Mouse (Mus musculus) CD4-positive naive resting alpha-beta T cell, adult 76 days (primary cell): ENCODE results near the gene Slc29a2. TPM values are rescaled to one million over a fixed set of nuclear protein-coding genes. Genes with fewer than 3 reads are reported as not detected.

Experiments
- total RNA-seq: library from RNA; stranded (reverse); gene quantifications from one replicate; pipeline ENCODE4 v1.2.4, GENCODE M21; 2023

The Slc29a2 gene
- 2.2 TPM for total RNA-seq

DNA sequence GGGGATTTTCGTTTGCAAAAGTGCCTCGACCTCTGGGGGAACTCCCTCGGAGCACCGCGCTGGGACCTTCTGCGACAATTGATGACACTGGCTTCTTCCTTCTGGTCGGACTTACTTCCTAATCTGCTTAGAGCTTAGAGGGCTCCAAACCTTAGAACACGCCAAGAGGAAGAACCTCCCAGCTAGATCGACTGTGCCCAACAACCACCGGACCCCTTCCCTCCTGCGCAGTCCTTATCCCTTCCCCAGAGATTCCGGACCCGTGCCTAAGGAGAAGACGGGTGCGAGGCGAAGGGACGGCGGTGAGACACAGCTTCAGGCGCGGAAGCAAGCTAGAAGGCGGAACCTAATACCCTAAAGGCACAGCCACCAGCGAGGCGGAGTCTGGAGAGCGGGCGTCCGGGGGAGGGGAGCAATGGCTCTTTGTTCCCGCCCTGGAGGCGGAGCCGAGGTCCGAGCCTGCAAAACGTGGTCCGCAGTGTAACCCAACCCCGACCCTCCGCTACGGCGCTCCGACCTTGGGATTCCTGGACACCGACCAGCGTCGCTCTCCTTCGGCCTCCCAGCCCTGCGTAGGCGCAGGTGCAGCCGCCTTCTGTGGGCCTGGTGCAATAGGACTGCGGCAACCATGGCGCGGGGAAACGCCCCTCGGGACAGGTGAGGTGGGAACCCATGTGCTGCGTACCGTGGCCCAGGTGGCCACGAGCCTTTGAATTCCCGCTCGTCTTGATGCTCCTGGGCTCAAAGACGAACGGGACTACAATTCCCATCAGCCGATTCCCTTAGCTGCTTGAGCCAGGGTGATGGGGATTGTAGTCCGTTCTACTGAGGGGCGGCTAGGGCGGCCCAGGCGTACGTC, at the start of gene Slc29a2:
Slc29a2 (plus strand) TSS at position 240 of the 859 bp plus-strand sequence.

DNA sequence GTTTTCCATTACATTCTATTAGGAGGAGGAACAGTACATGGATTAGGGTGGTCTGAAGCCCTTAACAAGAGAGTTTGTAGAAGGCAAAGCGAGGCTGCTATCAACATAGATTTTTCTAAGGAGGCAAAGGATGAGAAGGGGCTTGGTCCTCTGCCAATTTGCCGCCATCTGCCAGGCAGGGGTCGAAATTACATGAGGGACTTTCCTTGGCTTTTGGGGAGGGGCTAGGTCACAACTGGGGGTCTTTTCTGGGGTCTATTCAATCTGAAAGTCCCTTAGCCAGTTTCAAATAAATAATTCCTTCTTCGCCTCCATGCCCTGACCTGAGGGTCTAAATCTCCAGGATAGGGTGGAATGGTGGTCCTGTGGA, 33.4 kb upstream of the Slc29a2 start, which contains the start of gene Npas4:
Npas4 (minus strand) TSS at position 61 of the 370 bp plus-strand sequence.

DNA sequence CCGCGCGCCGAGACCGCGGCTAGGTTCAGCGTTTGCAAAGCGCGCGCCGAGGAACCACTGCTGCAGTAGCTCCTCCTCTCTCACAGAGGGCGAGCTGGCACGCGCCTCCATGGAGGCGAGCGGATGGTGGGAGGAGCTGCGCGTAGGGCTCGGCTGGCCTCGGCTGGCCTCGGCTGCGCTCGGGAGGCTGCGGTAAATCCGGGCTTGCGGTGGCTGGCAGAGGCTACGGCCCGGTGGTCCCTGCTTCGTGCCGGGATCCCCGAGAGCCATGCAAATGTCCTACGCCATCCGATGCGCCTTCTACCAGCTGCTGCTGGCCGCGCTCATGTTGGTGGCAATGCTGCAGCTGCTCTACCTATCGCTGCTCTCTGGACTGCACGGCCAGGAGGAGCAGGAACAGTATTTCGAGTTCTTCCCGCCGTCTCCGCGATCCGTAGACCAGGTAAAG, 15.1 kb downstream of the Slc29a2 start, which contains the start of the genes B4gat1 and AC124502.3:
B4gat1 (plus strand) TSS at position 118 of the 448 bp plus-strand sequence.
AC124502.3 (plus strand) TSS at position 183 of the 448 bp plus-strand sequence.

DNA sequence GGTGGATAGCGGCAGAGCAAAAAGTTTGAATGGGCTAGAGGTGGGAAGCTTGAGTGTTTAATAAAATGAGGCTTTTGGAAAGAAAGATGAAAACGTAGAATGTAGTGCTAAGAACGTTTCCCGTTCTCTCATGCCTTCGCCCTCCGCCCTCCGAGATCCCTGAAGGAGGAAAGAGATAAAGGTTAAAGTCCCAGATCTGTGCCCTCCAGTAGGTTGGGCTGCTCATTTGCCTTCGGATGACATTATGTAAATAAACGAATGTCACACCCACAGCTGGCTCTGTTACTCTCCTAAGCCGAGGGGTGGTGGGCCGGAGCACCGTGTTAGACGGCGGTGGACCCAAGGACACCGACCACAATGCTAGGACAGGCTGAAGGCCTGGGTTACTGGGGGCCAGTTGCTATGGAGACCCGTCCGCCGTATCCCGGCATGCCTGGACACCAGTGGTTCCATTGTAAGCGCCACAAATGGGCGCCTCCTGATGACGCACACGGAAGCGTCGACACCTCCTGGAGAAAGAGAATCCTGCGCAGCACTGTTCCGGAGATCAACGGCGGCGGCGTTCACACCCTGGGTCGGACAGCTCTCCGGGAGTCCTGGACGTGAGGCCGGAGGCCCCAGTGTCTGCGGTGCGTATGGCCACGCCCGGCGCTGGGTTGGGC, 17.3 kb downstream of the Slc29a2 start, which contains the start of gene Brms1:
Brms1 (plus strand) TSS at position 493 of the 662 bp plus-strand sequence.

DNA sequence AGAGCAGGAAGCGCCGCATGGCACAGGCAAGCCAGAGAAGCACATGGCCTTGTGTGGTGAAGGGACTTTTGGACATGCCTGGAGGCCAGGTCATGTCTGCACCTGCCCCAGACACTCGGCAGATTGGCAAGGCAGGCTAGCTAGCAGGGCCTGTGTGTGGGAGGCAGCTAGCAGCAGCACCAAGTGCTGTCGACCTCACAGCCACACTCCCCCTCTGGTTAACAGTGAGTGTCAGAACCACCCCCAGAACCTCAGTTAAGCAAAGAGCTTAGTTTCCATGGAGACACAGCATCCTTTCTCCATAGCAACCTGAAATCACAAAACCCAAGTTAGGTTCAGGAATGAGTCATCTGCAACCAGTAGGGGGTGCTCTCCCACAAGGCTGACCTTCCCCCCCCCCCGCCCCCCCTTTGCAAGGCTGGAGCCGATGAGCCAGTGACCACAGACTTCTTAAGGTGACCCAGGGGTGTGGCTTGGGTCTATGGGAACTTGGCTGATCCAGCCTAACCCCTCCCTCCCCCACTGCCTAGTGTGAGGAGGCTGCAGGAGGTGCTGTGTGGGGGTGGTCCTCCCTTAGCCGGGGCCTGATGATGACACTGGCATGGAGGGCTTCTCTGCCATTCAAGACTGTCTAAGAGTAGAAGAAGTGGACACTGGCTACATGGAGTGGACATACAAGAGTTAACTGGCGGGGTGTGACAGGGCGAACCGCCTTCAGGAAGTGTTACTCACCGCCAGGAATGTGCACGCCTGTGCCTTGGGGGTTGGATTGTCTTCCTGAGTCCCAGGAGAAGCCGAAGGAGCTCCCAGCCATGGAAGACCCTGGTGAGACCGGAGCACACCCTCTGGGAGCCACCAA, 26.6 kb downstream of the Slc29a2 start, which contains the start of gene Rin1:
Rin1 (plus strand) TSS at position 435 of the 859 bp plus-strand sequence.

DNA sequence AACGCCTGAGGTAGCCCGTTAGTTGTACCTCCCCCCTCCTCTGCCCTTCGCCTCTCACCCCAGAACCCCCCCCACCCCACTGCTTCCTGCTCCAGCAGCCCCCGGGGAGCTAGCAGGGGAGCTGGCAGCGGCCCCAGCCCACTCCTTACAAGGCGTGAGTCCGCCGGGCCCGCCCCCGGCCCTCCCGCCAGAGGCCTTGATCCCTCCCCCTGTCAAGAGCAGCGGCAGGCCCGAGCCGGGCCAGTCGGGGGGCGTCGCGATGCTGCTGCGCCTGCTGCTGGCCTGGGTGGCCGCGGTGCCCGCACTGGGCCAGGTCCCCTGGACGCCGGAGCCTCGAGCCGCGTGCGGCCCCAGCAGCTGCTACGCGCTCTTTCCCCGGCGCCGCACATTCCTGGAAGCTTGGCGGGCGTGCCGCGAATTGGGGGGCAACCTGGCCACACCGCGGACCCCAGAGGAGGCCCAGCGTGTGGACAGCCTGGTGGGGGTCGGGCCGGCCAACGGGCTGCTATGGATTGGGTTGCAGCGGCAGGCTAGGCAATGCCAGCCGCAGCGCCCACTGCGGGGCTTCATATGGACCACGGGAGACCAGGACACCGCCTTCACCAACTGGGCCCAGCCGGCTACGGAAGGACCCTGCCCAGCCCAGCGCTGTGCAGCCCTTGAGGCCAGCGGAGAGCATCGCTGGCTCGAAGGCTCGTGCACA, 44.4 kb downstream of the Slc29a2 start, which contains the start of gene Cd248:
Cd248 (plus strand) TSS at position 212 of the 703 bp plus-strand sequence.

Other genes with a start within 250 kb of the Slc29a2 start
- gene Rbm4, start 230.0 kb upstream of the Slc29a2 start, total RNA-seq = 81.1 TPM
- gene Gm21992, start 212.2 kb upstream of the Slc29a2 start, total RNA-seq = 26.8 TPM
- 92.3 TPM for gene Rbm14, start 212.2 kb upstream of the Slc29a2 start, total RNA-seq
- gene Ccs, start 184.5 kb upstream of the Slc29a2 start, total RNA-seq = 42.2 TPM
- not detected for gene Ccdc87, start 184.5 kb upstream of the Slc29a2 start, total RNA-seq
- 11.4 TPM for gene Ctsf, start 168.7 kb upstream of the Slc29a2 start, total RNA-seq
- gene Actn3, start 146.0 kb upstream of the Slc29a2 start, total RNA-seq = not detected
- gene Zdhhc24, start 145.2 kb upstream of the Slc29a2 start, total RNA-seq = 4.9 TPM
- 2.5 TPM for gene Bbs1, start 117.2 kb upstream of the Slc29a2 start, total RNA-seq
- 57.1 TPM for gene Dpp3, start 95.6 kb upstream of the Slc29a2 start, total RNA-seq
- 1.9 TPM for gene Peli3, start 80.7 kb upstream of the Slc29a2 start, total RNA-seq
- 31.1 TPM for gene Mrpl11, start 61.7 kb upstream of the Slc29a2 start, total RNA-seq
- gene Npas4, start 33.5 kb upstream of the Slc29a2 start, total RNA-seq = 0.29 TPM
- gene B4gat1, start 15.0 kb downstream of the Slc29a2 start, total RNA-seq = 4.0 TPM
- 0.79 TPM for gene AC124502.3, start 15.0 kb downstream of the Slc29a2 start, total RNA-seq
- 63.2 TPM for gene Brms1, start 17.5 kb downstream of the Slc29a2 start, total RNA-seq
- gene Rin1, start 26.6 kb downstream of the Slc29a2 start, total RNA-seq = 3.2 TPM
- gene Cd248, start 44.2 kb downstream of the Slc29a2 start, total RNA-seq = not detected
- gene Tmem151a, start 61.7 kb downstream of the Slc29a2 start, total RNA-seq = not detected
- 19.2 TPM for gene Yif1a, start 64.7 kb downstream of the Slc29a2 start, total RNA-seq
- 3.4 TPM for gene Cnih2, start 74.7 kb downstream of the Slc29a2 start, total RNA-seq
- 90.7 TPM for gene Rab1b, start 83.2 kb downstream of the Slc29a2 start, total RNA-seq
- 20.2 TPM for gene Klc2, start 94.7 kb downstream of the Slc29a2 start, total RNA-seq
- 116 TPM for gene Pacs1, start 249.3 kb downstream of the Slc29a2 start, total RNA-seq